In the genomic region with DNA sequence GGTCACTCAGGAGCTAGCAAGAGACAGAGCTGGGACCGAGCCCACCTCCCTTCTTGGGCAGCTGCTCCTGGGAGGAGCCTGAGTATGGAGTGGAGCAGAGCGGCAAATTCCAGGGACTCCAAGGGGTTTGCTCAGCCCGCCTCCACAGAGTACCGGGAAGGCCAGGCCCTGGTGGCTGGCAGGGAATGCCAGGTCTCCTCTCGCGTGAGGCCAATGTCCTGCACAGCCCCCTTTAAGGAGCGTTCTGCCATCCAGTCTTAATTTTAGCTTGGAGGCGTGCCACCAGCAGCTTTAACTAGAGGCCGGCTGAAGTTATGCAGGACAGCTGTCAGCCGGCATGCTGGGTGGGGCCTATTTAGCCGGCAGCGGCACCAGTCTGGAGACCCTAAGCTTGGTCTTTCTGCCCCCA, we compare ENCODE assay signal across 12 mouse cellular contexts. TPM values are rescaled to one million over a fixed set of nuclear protein-coding genes. Genes with fewer than 3 reads are reported as not detected.
DNase-seq lines count a peak whose midpoint lies in the region; ATAC-seq and TF ChIP-seq lines count a peak whose summit lies in the region.
"Had no signal": no experiment of that assay in that cellular context is flagged by ENCODE, and none has a peak within 500 bp of the region (broad histone marks: within the 10 kb centered on the region; RNA-seq: fewer than 3 reads in every experiment).

A gene (plus strand): TSS at position 165 of the 409 bp plus-strand sequence.

- H3K27me3 ChIP-seq in hindbrain, postnatal 0 days (ENCODE audit: insufficient read depth, low read length) = no peaks in the 10 kb centered on the region
- no peaks in the 10 kb centered on the region for H3K27me3 ChIP-seq in hindbrain, embryonic 13.5 days
- H3K27me3 ChIP-seq in midbrain, embryonic 15.5 days (replicated peaks) = no peaks in the 10 kb centered on the region
- H3K27me3 ChIP-seq: forebrain, embryonic 15.5 days had no signal

- H3K9ac ChIP-seq in hindbrain, postnatal 0 days (replicated peaks; ENCODE audit: low read length) = no peak within 1 kb of the TSS
- H3K9ac ChIP-seq in hindbrain, embryonic 13.5 days = no peak within 1 kb of the TSS
- no peak within 1 kb of the TSS for H3K9ac ChIP-seq in midbrain, embryonic 15.5 days
- H3K9ac ChIP-seq: forebrain, embryonic 15.5 days had no signal

- peak; percentile 61 for DNase-seq in hindbrain, postnatal 0 days (ENCODE audit: low spot score)
- DNase-seq in urinary bladder, postnatal 14 days (ENCODE audit: low spot score) = peak; percentile 22
- no peak for DNase-seq in urinary bladder, postnatal 25 days (ENCODE audit: low spot score)
- peak; percentile 84 for DNase-seq in heart, postnatal 4 days
- DNase-seq in adrenal gland, adult 18-20 months (ENCODE audit: low spot score in 2 of 2) = no peak
- no peak for DNase-seq in spleen, adult 12 weeks (ENCODE audit: low spot score)
- DNase-seq: cerebellum, adult 11 months had no signal

- H3K27ac ChIP-seq in hindbrain, postnatal 0 days = no peak within 1 kb of the TSS
- H3K27ac ChIP-seq in hindbrain, embryonic 13.5 days = no peak within 1 kb of the TSS
- H3K27ac ChIP-seq in midbrain, embryonic 15.5 days = no peak within 1 kb of the TSS
- H3K27ac ChIP-seq: forebrain, embryonic 15.5 days; midbrain, embryonic 10.5 days had no signal

- peak; percentile 81 for ATAC-seq in hindbrain, postnatal 0 days
- no peak for ATAC-seq in hindbrain, embryonic 13.5 days (ENCODE audit: low FRiP score)
- ATAC-seq in midbrain, embryonic 15.5 days (replicated peaks) = no peak
- ATAC-seq: forebrain, embryonic 15.5 days had no signal

- H3K36me3 ChIP-seq in hindbrain, postnatal 0 days (ENCODE audit: insufficient read depth, low read length) = no peaks in the 10 kb centered on the region
- no peaks in the 10 kb centered on the region for H3K36me3 ChIP-seq in hindbrain, embryonic 13.5 days
- no peaks in the 10 kb centered on the region for H3K36me3 ChIP-seq in midbrain, embryonic 15.5 days (replicated peaks)
- H3K36me3 ChIP-seq: forebrain, embryonic 15.5 days; midbrain, embryonic 10.5 days had no signal

- H3K4me3 ChIP-seq in hindbrain, postnatal 0 days (ENCODE audit: low read length) = no peak within 1 kb of the TSS
- no peak within 1 kb of the TSS for H3K4me3 ChIP-seq in hindbrain, embryonic 13.5 days
- H3K4me3 ChIP-seq in midbrain, embryonic 15.5 days = no peak within 1 kb of the TSS
- H3K4me3 ChIP-seq: forebrain, embryonic 15.5 days; midbrain, embryonic 10.5 days had no signal

- no peak within 1 kb of the TSS for H3K4me2 ChIP-seq in hindbrain, postnatal 0 days (ENCODE audit: low read depth, low read length)
- no peak within 1 kb of the TSS for H3K4me2 ChIP-seq in hindbrain, embryonic 13.5 days
- H3K4me2 ChIP-seq in midbrain, embryonic 15.5 days = no peak within 1 kb of the TSS
- H3K4me2 ChIP-seq: forebrain, embryonic 15.5 days had no signal

- 56% methylated on average over 12 of the region's 12 CpGs for WGBS in hindbrain, postnatal 0 days
- WGBS in hindbrain, embryonic 13.5 days = 81% methylated on average over 12 of the region's 12 CpGs
- 78% methylated on average over 12 of the region's 12 CpGs for WGBS in midbrain, embryonic 15.5 days

- TF ChIP-seq CTCF in hindbrain, postnatal 0 days (IDR thresholded peaks at IDR 0.05; ENCODE audit: low read depth) = no peak

- H3K4me1 ChIP-seq in hindbrain, postnatal 0 days (ENCODE audit: insufficient read depth, low read length) = no peaks in the 10 kb centered on the region
- H3K4me1 ChIP-seq in hindbrain, embryonic 13.5 days (replicated peaks) = no peaks in the 10 kb centered on the region
- H3K4me1 ChIP-seq in midbrain, embryonic 15.5 days = no peaks in the 10 kb centered on the region
- H3K4me1 ChIP-seq: forebrain, embryonic 15.5 days; midbrain, embryonic 10.5 days had no signal

- H3K9me3 ChIP-seq in hindbrain, postnatal 0 days (ENCODE audit: low read length) = no peaks in the 10 kb centered on the region
- H3K9me3 ChIP-seq in hindbrain, embryonic 13.5 days = no peaks in the 10 kb centered on the region
- no peaks in the 10 kb centered on the region for H3K9me3 ChIP-seq in midbrain, embryonic 15.5 days
- H3K9me3 ChIP-seq: forebrain, embryonic 15.5 days; midbrain, embryonic 10.5 days had no signal

RNA-seq across cellular contexts. Expression of the gene that starts here (rescaled TPM):
- not detected in 2 replicates for total RNA-seq in hindbrain, postnatal 0 days (2014; rRNA removed)
- polyA plus RNA-seq in hindbrain, postnatal 0 days (2015; fragmentation: Nextera tagmentation; extraction: Ambion mirVana) = 0.16 TPM in 1 of 2 replicates, not detected in the other
- 0.17 and 0.23 TPM in 2 replicates for polyA plus RNA-seq in hindbrain, embryonic 13.5 days (2015; fragmentation: Nextera tagmentation; extraction: Ambion mirVana)
- 100 to 1,000 TPM; 154 to 182 TPM for total RNA-seq in heart, postnatal 4 days (2021)
- total RNA-seq in adrenal gland, adult 18-20 months (2021) = not detected
- polyA plus RNA-seq in midbrain, embryonic 15.5 days (2015; fragmentation: Nextera tagmentation; extraction: Ambion mirVana) = 0.29 TPM in 1 of 2 replicates, not detected in the other
- total RNA-seq: left cerebral cortex, adult 18-20 months had no signal
- polyA plus RNA-seq: forebrain, embryonic 15.5 days; midbrain, embryonic 10.5 days had no signal

Comparison
In these comparisons a context has a peak if more than half of its experiments do, and no peak if none do; other contexts are left out.
1. RNA of the gene that starts here (total RNA-seq): 154 to 182 TPM in heart, postnatal 4 days; not detected in hindbrain, postnatal 0 days and not detected in adrenal gland, adult 18-20 months; every median in the first group is over 100 times any median in the second.
2. DNase-seq: peak in urinary bladder, postnatal 14 days (single experiment) and heart, postnatal 4 days (single experiment); none in urinary bladder, postnatal 25 days (single experiment), adrenal gland, adult 18-20 months (0 of 2) and spleen, adult 12 weeks (single experiment).
3. Peak in DNase-seq and ATAC-seq in hindbrain, postnatal 0 days; RNA of the gene not detected or under 1 TPM.